Mouse (Mus musculus): Measurements from ENCODE around the gene Gm4303.
"Not testable (repeated sequence)": the region's sequence is repeated elsewhere in the genome, so short reads cannot be mapped to it uniquely, and the experiment has no call there.

Gm4303 gene

GRCm38 (mm10) chr10:100345672-100346071, at the start of gene Gm4303:
TSS of gene Gm4303 (plus strand) at chr10:100345972.
- DNase-seq, result not testable (repeated sequence)

- no peak for DNase-seq
Observed at GRCm38 (mm10) chr10:100296105-100296504, 49.7 kb upstream of the Gm4303 start.

- DNase-seq, result not testable (repeated sequence)
Observed at GRCm38 (mm10) chr10:100300106-100300505, 45.7 kb upstream of the Gm4303 start.

DNA sequence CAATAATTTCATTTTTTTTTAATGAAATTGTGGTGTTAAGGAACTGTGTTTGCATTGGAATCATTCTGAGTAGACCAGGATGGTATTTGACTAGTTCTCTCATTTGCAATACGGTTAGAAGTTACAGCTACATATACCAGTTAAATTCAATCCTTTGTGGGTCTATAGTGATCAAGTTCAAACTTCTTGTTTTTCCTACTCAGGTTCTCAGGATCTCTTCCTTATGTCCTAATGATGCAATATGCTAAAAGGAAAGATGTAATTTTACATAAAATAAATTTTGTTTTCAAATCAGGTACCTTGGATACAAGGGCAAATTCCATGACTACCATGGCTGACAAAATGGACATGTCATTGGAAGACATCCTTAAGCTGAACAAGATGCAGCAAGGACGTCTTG, 10.4 kb upstream of the Gm4303 start, which contains the start of gene Gm4301:
TSS of gene Gm4301 (plus strand) at position 301 of the 400 bp plus-strand sequence.
- not testable (repeated sequence) for DNase-seq

- not testable (repeated sequence) for DNase-seq
Observed at GRCm38 (mm10) chr10:100340536-100340935, 5.2 kb upstream of the Gm4303 start, which contains the start of gene Gm4302. TSS of gene Gm4302 (plus strand) at chr10:100340836.

DNA sequence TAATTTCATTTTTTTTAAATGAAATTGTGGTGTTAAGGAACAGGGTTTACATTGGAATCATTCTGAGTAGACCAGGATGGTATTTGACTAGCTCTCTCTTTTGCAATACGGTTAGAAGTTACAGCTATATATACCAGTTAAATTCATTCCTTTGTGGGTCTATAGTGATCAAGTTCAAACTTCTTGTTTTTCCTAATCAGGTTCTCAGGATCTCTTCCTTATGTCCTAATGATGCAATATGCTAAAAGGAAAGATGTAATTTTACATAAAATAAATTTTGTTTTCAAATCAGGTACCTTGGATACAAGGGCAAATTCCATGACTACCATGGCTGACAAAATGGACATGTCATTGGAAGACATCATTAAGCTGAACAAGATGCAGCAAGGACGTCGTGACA, 5.0 kb downstream of the Gm4303 start, which contains the start of gene Gm4305:
TSS of gene Gm4305 (plus strand) at position 301 of the 400 bp plus-strand sequence.
- DNase-seq, result not testable (repeated sequence)

GRCm38 (mm10) chr10:100356841-100357240, 11.1 kb downstream of the Gm4303 start:
- DNase-seq, result peak; percentile 7

GRCm38 (mm10) chr10:100361038-100361437, 15.3 kb downstream of the Gm4303 start, which contains the start of gene Gm4307:
TSS of gene Gm4307 (plus strand) at chr10:100361338.
- DNase-seq, result not testable (repeated sequence)

- not testable (repeated sequence) for DNase-seq
Observed at GRCm38 (mm10) chr10:100382460-100382859, 36.7 kb downstream of the Gm4303 start, which contains the start of gene Gm4312. TSS of gene Gm4312 (minus strand) at chr10:100382560.
